Mouse (Mus musculus): ENCODE measurements around the gene Haao. TPM values are rescaled to one million over a fixed set of nuclear protein-coding genes. Genes with fewer than 3 reads are reported as not detected.

Gene Haao
- total RNA-seq, 1 experiment: 0.54 TPM

DNA sequence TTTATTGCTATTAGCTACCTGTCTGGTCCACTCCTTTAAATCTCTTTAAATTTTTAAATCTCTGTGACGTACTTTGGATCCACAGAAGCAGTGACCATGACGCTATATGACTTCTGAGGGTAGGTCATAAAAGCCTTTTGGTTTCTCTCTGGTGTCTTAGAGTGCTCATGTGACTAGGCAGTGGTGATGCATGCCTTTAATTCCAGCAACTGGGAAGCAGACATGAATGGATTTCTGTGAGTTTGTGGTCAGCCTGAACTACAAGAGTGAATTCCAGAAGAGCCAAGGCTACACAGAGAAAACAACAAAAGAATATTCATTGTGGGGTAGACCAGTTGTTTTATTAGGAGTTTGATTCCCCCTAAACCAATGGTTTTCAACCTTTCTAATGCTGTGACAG, 35.0 kb upstream of the Haao start:
- in situ Hi-C loops (cut with MboI; ENCODE audit: low sequenced_read_pairs in 2 of 2, unreplicated experiment in 2 of 2): no loop called here
- DNase-seq (ENCODE audit: low read depth, low spot score): no peak
- H3K27ac ChIP-seq (ENCODE audit: insufficient read depth, low read depth, low read length, poor library complexity, severe bottlenecking): no peak overlapping the region
- no peak overlapping the region for H3K4me3 ChIP-seq (ENCODE audit: insufficient read depth in 1 of 2, low read depth in 1 of 2, low read length in 2 of 2, poor library complexity in 1 of 2, severe bottlenecking in 1 of 2)
- peaks cover 0 to 3% of the 10 kb centered on the region in 2 experiments; a peak in 1 of 4 replicates for H3K4me1 ChIP-seq (ENCODE audit: control insufficient read depth in 2 of 2, insufficient read depth in 2 of 2, low read length in 2 of 2, poor library complexity in 1 of 2)
- no peak overlapping the region for H3K9ac ChIP-seq (ENCODE audit: insufficient read depth, low read depth, low read length, poor library complexity, severe bottlenecking)
- no peak for TF ChIP-seq HCFC1 (IDR thresholded peaks at IDR 0.05; ENCODE audit: borderline replicate concordance, insufficient read depth, low read length)
- no peak for TF ChIP-seq ZNF384 (IDR thresholded peaks at IDR 0.05; ENCODE audit: low read depth, low read length)
- no peak for TF ChIP-seq ZC3H11A (IDR thresholded peaks at IDR 0.05; ENCODE audit: borderline replicate concordance, low read depth, low read length)
- TF ChIP-seq CHD2 (IDR thresholded peaks at IDR 0.05; ENCODE audit: low read depth, low read length): no peak
- no peak for TF ChIP-seq MAFK (IDR thresholded peaks at IDR 0.05; ENCODE audit: insufficient read depth, low read depth, low read length)
- no peaks in the 10 kb centered on the region for H3K9me3 ChIP-seq (ENCODE audit: control insufficient read depth, insufficient read depth, low read depth, low read length)
- no peaks in the 10 kb centered on the region for H3K36me3 ChIP-seq (ENCODE audit: control insufficient read depth, insufficient read depth, low read length, poor library complexity, severe bottlenecking)

- no peak for TF ChIP-seq MAFK (IDR thresholded peaks at IDR 0.05; ENCODE audit: insufficient read depth, low read depth, low read length)
- TF ChIP-seq HCFC1 (IDR thresholded peaks at IDR 0.05; ENCODE audit: borderline replicate concordance, insufficient read depth, low read length): no peak
- TF ChIP-seq ZNF384 (IDR thresholded peaks at IDR 0.05; ENCODE audit: low read depth, low read length): no peak
- no peak for TF ChIP-seq ZC3H11A (IDR thresholded peaks at IDR 0.05; ENCODE audit: borderline replicate concordance, low read depth, low read length)
- no peak for TF ChIP-seq CHD2 (IDR thresholded peaks at IDR 0.05; ENCODE audit: low read depth, low read length)
- in situ Hi-C loops (cut with MboI; ENCODE audit: low sequenced_read_pairs in 2 of 2, unreplicated experiment in 2 of 2): no loop called here
- H3K27ac ChIP-seq (ENCODE audit: insufficient read depth, low read depth, low read length, poor library complexity, severe bottlenecking): no peak overlapping the region
- DNase-seq (ENCODE audit: low read depth, low spot score): no peak
- H3K9me3 ChIP-seq (ENCODE audit: control insufficient read depth, insufficient read depth, low read depth, low read length): no peaks in the 10 kb centered on the region
- no peaks in the 10 kb centered on the region for H3K36me3 ChIP-seq (ENCODE audit: control insufficient read depth, insufficient read depth, low read length, poor library complexity, severe bottlenecking)
- H3K4me3 ChIP-seq (ENCODE audit: insufficient read depth in 1 of 2, low read depth in 1 of 2, low read length in 2 of 2, poor library complexity in 1 of 2, severe bottlenecking in 1 of 2): no peak overlapping the region
- no peak overlapping the region for H3K9ac ChIP-seq (ENCODE audit: insufficient read depth, low read depth, low read length, poor library complexity, severe bottlenecking)
- H3K4me1 ChIP-seq (ENCODE audit: control insufficient read depth in 2 of 2, insufficient read depth in 2 of 2, low read length in 2 of 2, poor library complexity in 1 of 2): peaks cover 0 to 3% of the 10 kb centered on the region in 2 experiments; a peak in 1 of 4 replicates
These were observed 33.3 kb upstream of the Haao start for GRCm38 (mm10) chr17:83881071-83881470.

- DNase-seq (ENCODE audit: low read depth, low spot score): no peak
- in situ Hi-C loops (cut with MboI; ENCODE audit: low sequenced_read_pairs in 2 of 2, unreplicated experiment in 2 of 2): no loop called here
- H3K36me3 ChIP-seq (ENCODE audit: control insufficient read depth, insufficient read depth, low read length, poor library complexity, severe bottlenecking): no peaks in the 10 kb centered on the region
- H3K9ac ChIP-seq (ENCODE audit: insufficient read depth, low read depth, low read length, poor library complexity, severe bottlenecking): no peak overlapping the region
- peaks cover 0 to 3% of the 10 kb centered on the region in 2 experiments; a peak in 1 of 4 replicates for H3K4me1 ChIP-seq (ENCODE audit: control insufficient read depth in 2 of 2, insufficient read depth in 2 of 2, low read length in 2 of 2, poor library complexity in 1 of 2)
- TF ChIP-seq ZC3H11A (IDR thresholded peaks at IDR 0.05; ENCODE audit: borderline replicate concordance, low read depth, low read length) (no peak), ZNF384 (IDR thresholded peaks at IDR 0.05; ENCODE audit: low read depth, low read length) (no peak)
- no peak overlapping the region for H3K27ac ChIP-seq (ENCODE audit: insufficient read depth, low read depth, low read length, poor library complexity, severe bottlenecking)
- no peaks in the 10 kb centered on the region for H3K9me3 ChIP-seq (ENCODE audit: control insufficient read depth, insufficient read depth, low read depth, low read length)
- no peak overlapping the region for H3K4me3 ChIP-seq (ENCODE audit: insufficient read depth in 1 of 2, low read depth in 1 of 2, low read length in 2 of 2, poor library complexity in 1 of 2, severe bottlenecking in 1 of 2)
These were observed 32.5 kb upstream of the Haao start for GRCm38 (mm10) chr17:83880174-83880710.

DNA sequence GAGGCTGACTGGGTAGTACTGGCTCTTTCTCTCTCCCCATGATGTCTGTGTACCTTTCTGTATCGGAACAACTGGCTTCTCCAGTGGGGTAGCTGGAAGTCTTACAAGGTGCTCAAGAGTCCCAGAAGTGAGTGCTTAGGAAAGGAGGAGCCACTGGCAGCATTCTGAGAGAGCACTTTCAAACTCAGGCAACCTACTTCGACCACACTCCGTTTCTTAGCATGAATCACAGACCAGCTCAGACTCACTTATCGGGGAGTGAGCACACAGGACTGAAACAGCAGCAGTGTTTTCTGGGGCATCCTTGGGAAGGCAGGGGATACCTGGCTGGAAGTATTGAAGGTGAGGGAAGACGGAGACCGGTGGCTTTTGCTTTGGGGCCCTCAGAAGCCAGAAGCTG, 31.9 kb upstream of the Haao start:
- Histone ChIP-seq H3K36me3 (ENCODE audit: control insufficient read depth, insufficient read depth, low read length, poor library complexity, severe bottlenecking) (no peaks in the 10 kb centered on the region), H3K4me1 (ENCODE audit: control insufficient read depth in 2 of 2, insufficient read depth in 2 of 2, low read length in 2 of 2, poor library complexity in 1 of 2) (peaks cover 0 to 5% of the 10 kb centered on the region in 2 experiments; a peak in 1 of 4 replicates), H3K9ac (ENCODE audit: insufficient read depth, low read depth, low read length, poor library complexity, severe bottlenecking) (no peak overlapping the region), H3K27ac (ENCODE audit: insufficient read depth, low read depth, low read length, poor library complexity, severe bottlenecking) (no peak overlapping the region), H3K9me3 (ENCODE audit: control insufficient read depth, insufficient read depth, low read depth, low read length) (no peaks in the 10 kb centered on the region), H3K4me3 (ENCODE audit: insufficient read depth in 1 of 2, low read depth in 1 of 2, low read length in 2 of 2, poor library complexity in 1 of 2, severe bottlenecking in 1 of 2) (no peak overlapping the region)
- no peak for DNase-seq (ENCODE audit: low read depth, low spot score)
- in situ Hi-C loops (cut with MboI; ENCODE audit: low sequenced_read_pairs in 2 of 2, unreplicated experiment in 2 of 2): no loop called here
- TF ChIP-seq MAFK (IDR thresholded peaks at IDR 0.05; ENCODE audit: insufficient read depth, low read depth, low read length) (no peak), CHD2 (IDR thresholded peaks at IDR 0.05; ENCODE audit: low read depth, low read length) (no peak), ZC3H11A (IDR thresholded peaks at IDR 0.05; ENCODE audit: borderline replicate concordance, low read depth, low read length) (no peak), HCFC1 (IDR thresholded peaks at IDR 0.05; ENCODE audit: borderline replicate concordance, insufficient read depth, low read length) (no peak), ZNF384 (IDR thresholded peaks at IDR 0.05; ENCODE audit: low read depth, low read length) (no peak)

- Histone ChIP-seq H3K36me3 (ENCODE audit: control insufficient read depth, insufficient read depth, low read length, poor library complexity, severe bottlenecking) (no peaks in the 10 kb centered on the region), H3K9me3 (ENCODE audit: control insufficient read depth, insufficient read depth, low read depth, low read length) (no peaks in the 10 kb centered on the region), H3K27ac (ENCODE audit: insufficient read depth, low read depth, low read length, poor library complexity, severe bottlenecking) (0 out of 2 replicates have a peak overlapping the region, but pooled peaks have one; percentile 33), H3K4me1 (ENCODE audit: control insufficient read depth in 2 of 2, insufficient read depth in 2 of 2, low read length in 2 of 2, poor library complexity in 1 of 2) (peaks cover 0 to 4% of the 10 kb centered on the region in 2 experiments; a peak in 1 of 4 replicates), H3K9ac (ENCODE audit: insufficient read depth, low read depth, low read length, poor library complexity, severe bottlenecking) (peak overlapping the region; percentile 76), H3K4me3 (ENCODE audit: insufficient read depth in 1 of 2, low read depth in 1 of 2, low read length in 2 of 2, poor library complexity in 1 of 2, severe bottlenecking in 1 of 2) (peak overlapping the region; percentile 71 to 85)
- in situ Hi-C loops (cut with MboI; ENCODE audit: low sequenced_read_pairs in 2 of 2, unreplicated experiment in 2 of 2): no loop called here
- peak; percentile 93 for TF ChIP-seq CHD2 (IDR thresholded peaks at IDR 0.05; ENCODE audit: low read depth, low read length)
- no peak for TF ChIP-seq HCFC1 (IDR thresholded peaks at IDR 0.05; ENCODE audit: borderline replicate concordance, insufficient read depth, low read length)
- peak; percentile 84 for DNase-seq (ENCODE audit: low read depth, low spot score)
These were observed 26.8 kb upstream of the Haao start for GRCm38 (mm10) chr17:83874610-83875009.
